Mouse (Mus musculus) spleen, adult 12 weeks (tissue): ENCODE results near the gene Pgls.

Experiments used
- DNase-seq: peaks from one replicate; pipeline ENCODE4 v3.0.0; 2022; ENCODE audit warnings: low spot score

Pgls gene

GRCm38 (mm10) chr8:71598375-71598774 lies 6.4 kb downstream of the Pgls start:
- DNase-seq, result no peak

DNA sequence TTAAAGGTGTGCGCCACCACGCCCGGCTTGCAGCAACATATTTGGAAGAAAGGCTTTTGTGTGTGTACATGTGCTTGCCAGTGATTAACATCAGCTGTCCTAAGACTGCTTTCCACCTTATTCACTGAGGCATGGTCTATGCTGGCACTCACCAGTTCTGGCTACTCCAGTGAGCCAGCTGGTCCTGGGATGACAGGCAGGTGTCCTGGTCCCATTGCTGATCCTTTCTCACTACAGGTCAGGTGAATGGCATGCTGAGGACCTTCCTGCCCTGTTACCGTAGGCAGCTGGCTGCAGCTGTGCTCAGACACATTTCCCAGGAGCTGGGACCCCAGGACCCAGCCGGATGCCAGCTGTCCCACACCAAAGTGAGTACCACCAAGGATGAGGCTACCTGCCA lies 6.9 kb downstream of the Pgls start:
- DNase-seq, result no peak

DNA sequence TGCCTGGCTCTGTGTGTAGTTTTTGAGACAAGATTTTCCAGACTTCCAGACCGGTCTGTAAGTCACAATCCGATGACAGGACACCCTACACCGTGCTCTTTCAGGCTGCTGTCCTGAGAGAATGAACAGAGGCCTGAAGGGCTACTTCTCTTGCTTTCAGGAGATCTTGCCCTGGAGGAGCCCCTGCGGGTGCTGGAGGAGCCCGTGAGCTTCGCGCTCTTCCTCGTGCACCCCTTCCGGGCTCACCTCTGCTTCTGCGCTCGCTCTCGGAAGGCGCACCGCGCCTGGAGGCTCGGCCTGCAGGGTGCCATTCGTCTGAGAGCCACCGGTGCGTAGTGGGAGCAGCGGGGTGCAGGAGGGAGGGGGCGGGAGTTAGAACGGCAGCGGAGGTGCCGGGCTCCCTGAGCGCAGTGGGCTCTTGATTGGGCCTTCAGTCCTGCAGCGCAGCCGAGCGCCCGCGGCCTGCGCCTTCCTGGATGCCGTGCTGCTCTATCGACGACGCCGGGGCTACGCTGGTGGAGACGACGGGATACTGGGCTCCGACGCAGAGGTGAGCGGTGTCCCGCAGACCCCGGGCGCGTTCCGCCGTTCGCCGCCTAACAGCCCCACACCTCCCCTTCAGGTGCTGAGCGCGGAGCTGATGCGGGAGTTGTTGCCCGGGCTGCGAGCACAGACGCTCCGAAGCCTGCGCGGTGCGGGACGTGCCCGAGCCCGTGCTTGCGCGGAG lies 10.1 kb downstream of the Pgls start:
- DNase-seq, result no peak

DNA sequence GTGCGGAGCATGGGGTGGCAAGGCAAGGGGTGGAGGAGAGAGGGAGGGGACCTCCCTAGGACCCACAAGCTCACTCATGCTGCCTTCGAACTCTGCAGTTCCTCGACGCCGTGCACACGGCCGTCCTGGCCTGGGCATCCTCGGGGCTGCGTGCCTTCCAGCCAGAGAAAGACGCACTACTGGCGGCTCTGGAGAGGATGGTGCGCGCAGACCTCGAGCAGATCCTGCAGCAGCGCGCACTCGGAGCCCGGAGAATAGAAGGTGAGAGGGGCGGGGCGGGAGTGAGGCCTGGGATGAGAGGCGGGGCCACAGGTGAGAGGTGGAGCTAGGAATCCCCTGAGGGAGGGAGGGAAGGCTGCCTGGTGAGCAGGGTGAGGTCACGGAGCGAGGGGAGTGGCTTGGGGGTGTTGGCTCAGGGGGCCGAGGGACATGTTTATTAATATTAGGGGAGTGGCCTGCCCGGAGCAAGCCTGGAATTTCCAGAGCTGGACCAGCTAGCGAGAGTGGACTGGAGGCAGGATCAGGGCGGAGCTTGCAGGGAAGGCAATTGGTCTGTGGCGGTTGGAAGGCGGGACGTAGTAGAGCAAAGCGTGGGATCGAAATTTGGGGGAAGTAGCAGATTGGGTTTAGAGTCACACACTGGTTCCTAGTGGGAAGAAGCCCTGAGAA lies 10.8 kb downstream of the Pgls start:
- no peak for DNase-seq

GRCm38 (mm10) chr8:71604021-71604420 lies 12.0 kb downstream of the Pgls start:
- no peak for DNase-seq

DNA sequence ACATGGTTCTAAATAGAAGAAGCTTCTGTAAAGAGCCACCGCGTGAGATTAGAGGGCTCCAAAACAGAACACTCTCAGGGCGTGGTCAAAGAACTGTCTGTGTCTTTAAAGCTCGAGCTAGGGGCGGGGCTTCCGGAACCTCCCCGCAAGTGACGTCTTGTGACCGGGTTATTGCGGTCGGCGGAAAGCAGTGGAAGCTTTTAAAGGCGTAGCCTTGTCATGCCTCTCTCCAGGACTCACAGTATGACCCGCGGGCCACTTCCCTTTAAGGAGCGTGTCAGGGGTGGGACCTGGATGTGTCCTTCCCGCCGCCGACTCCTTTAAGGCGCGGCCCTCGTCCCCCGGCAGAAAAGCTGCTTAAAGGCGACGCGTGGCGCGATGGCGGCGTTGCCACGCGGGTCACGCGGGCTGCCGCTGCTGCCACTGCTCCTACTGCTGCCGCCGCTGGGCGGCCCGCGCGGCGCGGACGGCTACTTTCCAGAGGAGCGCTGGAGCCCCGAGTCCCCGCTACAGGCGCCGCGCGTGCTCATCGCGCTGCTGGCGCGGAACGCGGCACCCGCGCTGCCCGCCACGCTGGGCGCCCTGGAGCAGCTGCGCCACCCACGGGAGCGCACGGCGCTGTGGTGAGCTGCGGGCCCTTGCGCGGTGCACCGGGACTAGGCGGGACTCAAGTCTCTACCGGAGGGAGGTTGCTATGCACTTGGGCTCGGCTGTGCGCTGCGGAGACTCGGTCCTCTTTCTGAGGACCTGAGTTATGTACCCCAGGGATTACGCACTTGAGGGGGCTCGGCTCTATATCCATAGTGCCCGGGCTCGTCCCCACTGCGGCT lies 19.1 kb downstream of the Pgls start, which contains the start of gene Colgalt1:
Colgalt1 (plus strand) TSS at position 177 of the 830 bp plus-strand sequence.
- DNase-seq, result peak; percentile 93

DNA sequence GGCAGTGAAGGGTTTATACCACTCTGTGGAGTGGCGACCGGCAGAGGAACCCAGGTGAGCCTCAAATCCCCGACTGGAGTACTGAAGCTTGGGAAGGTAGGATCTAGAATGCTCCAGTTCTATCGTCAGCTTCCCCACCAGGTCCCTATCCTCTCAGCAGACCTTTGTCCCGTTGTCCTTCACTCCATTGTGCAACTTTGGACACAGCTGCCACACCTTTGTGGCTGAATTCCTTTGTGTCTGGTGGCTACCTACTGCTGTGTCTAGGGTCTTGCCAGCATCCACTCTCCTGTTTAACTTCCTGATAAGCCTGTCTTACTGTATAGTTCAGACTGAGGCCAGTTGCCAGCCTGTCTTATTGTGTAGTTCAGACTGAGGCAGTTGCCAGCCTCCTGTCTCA lies 20.2 kb downstream of the Pgls start:
- DNase-seq, result no peak

GRCm38 (mm10) chr8:71613418-71613817 lies 21.4 kb downstream of the Pgls start:
- DNase-seq, result no peak

- no peak for DNase-seq
Observed at GRCm38 (mm10) chr8:71619786-71620185, 27.8 kb downstream of the Pgls start.

GRCm38 (mm10) chr8:71625088-71625487 lies 33.1 kb downstream of the Pgls start:
- no peak for DNase-seq

- DNase-seq, result no peak
Observed at GRCm38 (mm10) chr8:71626753-71627152, 34.8 kb downstream of the Pgls start.

- DNase-seq, result no peak
Observed at GRCm38 (mm10) chr8:71627265-71628099, 35.5 kb downstream of the Pgls start.

- DNase-seq, result no peak
Observed at GRCm38 (mm10) chr8:71628396-71629095, 36.6 kb downstream of the Pgls start.

DNA sequence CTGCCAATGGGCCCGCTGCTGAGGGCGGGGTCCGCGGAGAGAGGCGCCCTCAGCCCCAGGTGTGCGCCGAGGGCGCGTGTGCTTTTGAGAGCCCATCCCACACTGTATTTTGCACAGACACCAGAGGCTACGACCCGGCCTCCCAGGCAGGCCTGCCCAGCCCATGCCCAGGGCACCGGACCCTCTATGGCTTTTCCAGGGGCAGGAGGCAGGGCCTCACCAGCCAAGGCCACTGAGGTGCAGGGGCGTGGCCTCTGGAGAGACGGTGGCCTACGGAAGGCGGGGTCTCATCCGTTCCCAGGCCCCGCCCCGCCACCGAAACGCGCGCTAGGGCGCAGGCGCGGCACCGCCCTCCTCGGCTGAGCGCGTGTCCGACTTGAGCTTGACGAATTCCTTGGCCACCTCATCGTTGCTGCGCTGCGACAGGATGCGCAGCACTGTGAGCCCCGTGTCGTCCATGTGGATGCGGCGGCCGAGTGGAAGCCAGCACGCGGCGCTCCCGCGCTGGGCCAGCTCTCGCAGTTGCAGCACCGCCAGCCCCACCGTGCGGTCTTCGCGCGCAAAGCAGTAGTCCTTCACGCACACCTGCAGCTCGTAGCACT lies 37.2 kb downstream of the Pgls start:
- DNase-seq, result peak; percentile 85

DNA sequence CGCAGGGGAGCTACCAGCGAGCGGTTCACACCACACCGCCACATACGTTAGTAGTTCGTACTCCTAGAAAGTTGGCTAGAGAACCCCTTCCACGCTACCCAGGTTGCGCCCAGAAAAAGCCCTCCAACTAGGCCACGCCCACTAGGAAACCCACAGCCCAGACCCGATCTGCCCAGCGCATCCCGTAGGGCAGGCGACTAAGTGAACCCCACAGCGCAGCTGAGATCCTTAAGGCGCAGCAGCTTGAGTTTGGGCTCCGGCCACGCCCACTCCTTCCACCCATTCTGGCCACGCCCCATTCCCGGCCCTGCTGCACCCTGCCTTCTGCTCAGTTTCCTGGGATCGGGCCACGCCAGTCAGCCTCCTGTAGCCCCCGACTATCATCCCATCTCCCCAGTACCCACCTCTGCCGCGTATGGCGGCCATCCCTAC lies 37.8 kb downstream of the Pgls start:
- no peak for DNase-seq

GRCm38 (mm10) chr8:71630761-71631160 lies 38.8 kb downstream of the Pgls start:
- DNase-seq, result no peak

DNA sequence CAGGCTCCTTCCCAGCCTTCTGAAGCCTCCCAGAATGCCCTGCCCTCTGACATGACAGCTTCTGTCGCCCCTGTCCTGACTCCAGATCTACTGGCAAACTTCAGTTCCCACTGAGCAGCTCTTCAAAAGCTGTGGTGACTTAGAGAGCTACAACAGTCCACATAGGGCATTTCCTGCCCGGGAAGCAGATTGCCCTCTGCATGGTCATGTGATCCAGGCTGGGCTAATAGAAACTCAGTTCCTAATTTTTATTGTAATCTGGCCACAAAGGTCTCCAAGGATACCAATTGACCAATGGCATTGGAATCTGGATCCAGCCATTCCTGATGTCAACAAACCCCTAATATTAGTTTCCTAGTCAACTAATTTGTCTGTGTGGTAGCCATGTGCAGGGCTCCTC lies 39.9 kb downstream of the Pgls start:
- DNase-seq, result no peak

- peak; percentile 57 for DNase-seq
Observed at GRCm38 (mm10) chr8:71633164-71633563, 41.2 kb downstream of the Pgls start.

- no peak for DNase-seq
Observed at GRCm38 (mm10) chr8:71633981-71634667, 42.1 kb downstream of the Pgls start.
